Mouse (Mus musculus): ENCODE measurements around the gene Eno3.

DNA sequence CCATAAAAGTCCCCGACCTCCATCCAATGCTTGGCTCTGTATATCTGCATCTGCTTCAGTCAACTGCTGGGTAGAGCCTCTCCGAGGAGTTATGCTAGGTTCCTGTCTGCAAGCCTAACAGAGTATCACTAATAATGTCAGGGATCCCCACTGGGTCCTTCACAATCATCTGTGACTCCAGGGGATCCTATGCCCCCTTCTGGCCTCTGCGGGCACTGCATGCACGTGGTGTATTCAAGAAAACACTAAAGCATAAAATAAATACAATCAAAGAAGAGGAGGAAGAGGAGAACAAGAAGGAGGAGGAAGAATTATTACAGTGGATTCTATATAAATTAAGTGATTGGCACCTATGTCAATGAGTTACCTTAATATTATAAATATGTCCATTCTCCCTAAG, 31.5 kb upstream of the Eno3 start:
- TF ChIP-seq POLR2A (IDR thresholded peaks at IDR 0.05; ENCODE audit: low read depth, low read length) (no peak), CTCF (IDR thresholded peaks at IDR 0.05; ENCODE audit: borderline replicate concordance, insufficient read depth, low read length) (peak; percentile 47; the same call in 1 of the 2 replicates)
